Mouse (Mus musculus) liver (tissue): ENCODE results near the gene Sipa1l2.

Source experiments
- DNase-seq: peaks from one replicate; pipeline ENCODE4 v3.0.0-alpha.2; 2020; ENCODE audit warnings: mixed read lengths

Sipa1l2 gene

GRCm38 (mm10) chr8:125576127-125576526, 6.5 kb upstream of the Sipa1l2 start:
- DNase-seq = no peak

- no peak for DNase-seq
Measured at GRCm38 (mm10) chr8:125574280-125574679, 4.7 kb upstream of the Sipa1l2 start.

DNA sequence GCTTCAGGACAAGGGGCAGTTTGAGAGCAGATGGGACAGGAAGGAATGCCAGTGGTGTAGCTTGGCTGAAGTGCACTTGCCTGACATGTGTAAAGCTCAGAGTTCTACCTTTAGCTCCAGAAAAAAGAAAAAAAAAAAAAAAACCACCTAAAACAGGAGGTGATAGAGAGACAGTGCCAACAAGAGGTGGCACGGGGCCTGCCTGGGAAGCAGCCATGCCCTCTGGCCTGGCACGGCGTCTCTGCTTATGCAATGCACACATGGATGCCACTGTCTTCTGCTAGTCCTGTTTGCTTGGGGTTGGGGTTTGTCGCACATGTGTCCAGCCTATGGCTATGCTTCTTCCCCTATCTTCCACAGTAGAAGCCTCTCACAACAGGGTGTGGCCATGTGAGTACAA, 2.6 kb upstream of the Sipa1l2 start:
- no peak for DNase-seq

- peak; percentile 29 for DNase-seq
Measured at GRCm38 (mm10) chr8:125570835-125571465, 1.3 kb upstream of the Sipa1l2 start.

GRCm38 (mm10) chr8:125570389-125570788, 781 bp upstream of the Sipa1l2 start:
- no peak for DNase-seq

GRCm38 (mm10) chr8:125568851-125569532, 616 bp downstream of the Sipa1l2 start:
- peak; percentile 30 for DNase-seq

GRCm38 (mm10) chr8:125568421-125568850, 1.2 kb downstream of the Sipa1l2 start:
- no peak for DNase-seq

DNA sequence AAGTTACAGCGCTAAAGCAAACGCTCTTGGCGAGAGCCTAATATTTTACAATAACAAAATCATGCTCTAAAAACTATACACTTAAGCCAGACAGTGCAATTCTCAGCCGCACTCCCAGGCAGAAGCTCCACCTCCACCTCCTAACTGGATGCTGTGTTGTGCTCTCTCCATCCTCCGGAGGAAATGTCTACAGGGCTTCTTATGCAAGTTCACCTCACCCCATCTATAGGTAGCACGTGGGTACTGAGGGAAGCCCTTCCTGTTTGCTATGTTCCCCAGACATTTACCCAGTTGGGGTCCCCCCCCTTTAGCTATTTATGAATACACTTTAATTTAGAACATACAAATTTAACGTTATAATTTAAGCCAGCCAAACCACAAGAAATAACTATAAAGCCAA, 2.0 kb downstream of the Sipa1l2 start:
- DNase-seq = no peak

GRCm38 (mm10) chr8:125562878-125563277, 6.7 kb downstream of the Sipa1l2 start:
- DNase-seq = no peak

- no peak for DNase-seq
Measured at GRCm38 (mm10) chr8:125560825-125561490, 8.7 kb downstream of the Sipa1l2 start.

DNA sequence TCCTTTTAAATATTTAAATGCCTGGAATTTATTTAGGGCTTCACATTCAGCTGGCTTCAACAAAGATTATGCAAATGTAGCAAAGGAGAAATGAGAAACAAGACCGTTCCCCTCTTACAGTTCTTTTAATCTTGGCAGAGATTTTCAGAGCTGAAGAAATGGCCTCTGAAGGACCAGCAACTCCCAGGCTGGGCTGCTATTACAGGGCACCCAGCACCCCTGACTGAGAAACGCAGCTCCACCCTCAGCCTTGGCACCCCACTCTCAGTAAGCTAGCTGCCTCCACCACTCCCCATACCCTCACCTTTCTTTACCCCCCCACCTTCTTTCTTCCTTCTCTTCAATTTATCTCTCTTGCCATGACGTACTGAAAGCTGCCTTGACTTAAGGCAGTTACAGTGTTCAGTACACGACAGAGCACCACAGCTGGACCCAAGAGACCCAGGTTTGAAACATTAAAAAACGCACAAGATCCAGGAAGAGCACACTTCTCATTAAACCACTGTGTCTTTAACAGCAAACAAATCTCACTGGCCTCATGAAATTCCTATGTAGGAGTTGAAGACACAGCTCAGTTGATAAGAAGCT, 10.4 kb downstream of the Sipa1l2 start:
- no peak for DNase-seq

DNA sequence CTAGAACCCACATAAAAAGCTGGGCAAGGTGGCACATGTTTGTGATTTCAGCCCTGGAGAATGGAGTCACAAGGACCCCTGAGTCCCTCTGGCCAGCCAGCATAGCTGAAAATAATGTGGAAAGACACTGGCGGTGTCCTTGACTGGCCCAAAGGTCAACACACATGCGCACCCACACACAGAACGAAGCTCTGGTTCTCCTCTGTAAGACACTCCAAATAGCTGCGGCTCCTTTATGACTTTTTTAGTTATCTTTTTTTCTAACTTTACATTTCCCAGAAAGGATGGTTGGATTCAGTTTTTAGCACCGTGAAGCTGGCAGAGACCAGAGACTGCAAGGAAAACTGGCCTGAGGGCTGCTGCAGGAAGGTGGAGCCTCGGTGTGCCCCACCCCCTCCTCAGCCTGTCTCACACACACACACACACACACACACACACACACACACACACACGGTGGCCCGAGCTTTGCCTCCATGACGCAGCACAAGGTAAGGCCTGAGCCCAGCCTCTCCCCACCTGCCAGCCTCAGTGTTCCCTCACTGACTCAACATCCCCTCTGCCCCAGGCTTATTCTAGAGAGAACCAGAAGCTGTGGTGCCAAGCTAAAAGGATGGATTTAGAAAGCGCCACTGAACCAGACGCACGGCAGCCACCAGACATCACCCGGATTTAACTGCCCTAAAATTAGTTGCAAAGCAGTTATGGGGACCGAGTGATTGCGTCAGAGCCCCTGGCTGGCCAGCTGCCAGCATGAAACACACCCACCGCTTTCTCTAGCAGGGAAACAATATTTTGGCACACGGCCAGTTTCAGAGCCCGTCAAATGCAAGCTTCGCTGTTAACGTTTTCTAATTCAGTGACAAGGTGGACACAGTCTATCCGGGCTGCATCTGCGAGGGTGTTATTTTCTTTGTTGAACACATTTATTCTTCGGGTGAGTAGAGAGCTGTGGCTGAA, 11.2 kb downstream of the Sipa1l2 start:
- peak; percentile 77 for DNase-seq

GRCm38 (mm10) chr8:125557391-125558108, 12.1 kb downstream of the Sipa1l2 start:
- DNase-seq = no peak

DNA sequence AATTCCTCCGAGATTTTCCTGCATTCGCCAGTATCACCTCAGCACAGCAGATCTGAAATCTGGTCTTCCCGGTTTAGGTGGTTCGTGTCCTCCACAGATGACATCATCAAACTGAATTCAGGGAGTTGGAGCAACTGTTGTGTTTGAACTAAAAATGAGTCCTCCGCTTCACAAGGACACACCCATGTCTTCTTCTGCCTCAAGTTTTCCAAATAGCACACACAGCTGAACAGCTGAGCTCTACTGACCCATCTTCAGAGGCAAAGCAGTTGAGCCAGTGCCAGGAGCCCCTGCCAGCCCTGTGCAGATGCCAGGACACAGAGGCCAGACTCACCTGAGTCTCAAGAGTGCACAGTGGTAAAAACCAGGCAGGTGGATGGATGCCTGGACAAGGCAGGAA, 12.9 kb downstream of the Sipa1l2 start:
- DNase-seq = no peak

GRCm38 (mm10) chr8:125550567-125550966, 19.0 kb downstream of the Sipa1l2 start:
- no peak for DNase-seq

DNA sequence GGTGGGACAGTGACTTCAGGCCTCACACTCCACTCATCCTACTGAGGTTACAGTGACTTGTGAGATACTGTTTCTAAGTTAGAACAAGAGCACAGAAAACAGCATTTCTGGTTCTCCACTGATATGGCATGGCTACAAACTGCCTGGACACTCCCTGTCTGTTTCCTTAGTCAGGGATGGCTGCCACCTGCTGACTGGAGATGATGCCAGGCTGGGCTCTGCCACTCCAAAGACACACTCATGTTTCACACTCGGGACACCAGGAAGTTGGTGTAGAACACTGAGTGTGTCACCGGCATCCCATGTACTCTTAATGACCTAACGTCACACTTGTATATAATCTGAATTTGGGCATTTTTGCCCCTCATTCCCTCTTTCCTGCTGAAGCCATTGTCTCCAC, 22.3 kb downstream of the Sipa1l2 start:
- DNase-seq = no peak

DNA sequence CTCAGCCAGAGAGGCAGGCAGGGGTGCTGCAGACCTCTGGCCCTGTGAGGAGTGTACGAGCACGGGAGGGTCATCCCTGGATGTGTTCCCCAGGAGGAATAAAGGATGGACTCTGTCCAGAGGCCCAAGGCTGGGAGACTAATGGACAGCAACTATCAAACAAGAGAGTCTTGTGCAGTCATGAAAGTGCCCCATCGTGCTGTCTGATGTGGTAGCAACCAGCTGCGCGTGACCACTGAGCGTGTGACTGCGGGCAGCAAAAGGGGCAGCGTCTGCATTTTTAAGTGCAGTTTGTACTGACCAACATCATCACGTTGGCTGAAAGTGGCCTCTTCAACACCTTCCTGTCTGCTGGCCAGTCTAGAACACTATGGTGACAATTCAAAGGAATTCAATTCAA, 23.7 kb downstream of the Sipa1l2 start:
- no peak for DNase-seq

DNA sequence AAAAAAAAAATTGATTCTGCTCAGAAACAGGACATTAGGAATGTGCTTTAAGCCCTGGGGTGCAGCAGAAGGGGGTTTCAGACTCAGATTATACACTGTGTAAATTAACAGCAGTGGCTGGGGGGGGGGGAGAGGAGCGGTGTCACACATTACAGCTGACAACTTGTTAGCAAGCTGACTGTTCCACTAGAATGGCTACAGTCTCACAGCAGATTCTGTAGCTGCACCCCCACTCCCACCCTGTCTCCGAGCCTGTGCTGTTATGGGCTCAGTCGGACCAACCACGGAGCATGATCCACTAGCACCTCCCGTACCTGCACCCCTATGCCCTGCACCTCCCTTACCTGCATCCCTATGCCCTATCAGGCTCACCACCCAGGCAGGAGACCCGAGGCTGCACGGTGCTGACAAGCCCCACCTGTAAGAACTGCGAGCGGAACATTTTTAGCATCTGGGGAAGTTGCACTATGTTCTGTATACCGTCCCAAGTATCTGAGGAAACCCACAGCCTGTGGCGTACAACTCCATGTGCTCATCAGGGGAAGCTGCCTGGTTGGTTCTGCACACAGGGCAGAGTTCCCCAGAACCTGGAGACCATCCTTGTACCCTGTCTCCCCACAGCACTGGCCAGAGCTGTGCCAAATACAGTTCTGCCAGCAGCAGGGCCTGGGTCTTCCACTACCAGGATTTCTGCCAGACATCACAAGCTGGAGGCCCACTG, 26.6 kb downstream of the Sipa1l2 start:
- no peak for DNase-seq

- no peak for DNase-seq
Measured at GRCm38 (mm10) chr8:125539056-125540013, 30.3 kb downstream of the Sipa1l2 start.

DNA sequence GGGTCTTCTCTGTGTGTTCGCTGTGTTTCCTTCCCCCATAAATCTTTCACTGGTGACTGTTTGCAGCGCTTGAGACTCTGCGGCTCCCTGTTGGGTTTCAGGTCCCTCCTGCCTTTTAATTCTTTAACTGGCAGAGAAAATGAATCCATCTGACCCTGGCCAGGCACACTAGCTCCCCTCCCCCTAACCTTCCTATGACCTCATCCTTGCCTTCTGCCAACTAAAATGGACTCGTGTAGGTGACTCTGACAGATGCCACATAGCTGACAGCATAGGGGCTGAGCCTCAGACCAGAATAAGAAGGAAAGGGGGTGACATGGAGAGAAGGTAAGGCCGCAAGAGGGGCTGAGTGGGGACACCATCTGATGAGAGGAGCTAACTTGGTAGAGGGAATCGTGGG, 31.3 kb downstream of the Sipa1l2 start:
- no peak for DNase-seq
